Mouse (Mus musculus) intestine, embryonic 14.5 days (tissue): ENCODE measurements around the gene Ago4. TPM values are rescaled to one million over a fixed set of nuclear protein-coding genes. Genes with fewer than 3 reads are reported as not detected.
A peak's percentile ranks its signal among the peaks of the same experiment; 100 is the strongest.

Experiments used
- ATAC-seq: fragments of 200-750 bp; cut with Nextera tagmentation; replicated peaks from 2 replicates; pipeline ENCODE4 v1.8.0; 2017; ENCODE audit warnings: low read depth, moderate number of reproducible peaks, moderate TSS enrichment, moderate library complexity; ENCODE audit not compliant: low FRiP score, low TSS enrichment
- DNase-seq: peaks from one replicate; pipeline ENCODE4 v3.0.0-alpha.2; 2018; ENCODE audit warnings: low spot score
- H3K27ac ChIP-seq: fragments of 300-500 bp; sonication (generic); 2 replicates; pipeline ENCODE4 v1.5.1; 2014; ENCODE audit warnings: low read depth, mild to moderate bottlenecking, control low read depth
- H3K27me3 ChIP-seq: fragments of 300-500 bp; sonication (generic); replicated peaks from 2 replicates; pipeline ENCODE4 v1.6.1; 2014; ENCODE audit warnings: low read length, control low read depth; ENCODE audit not compliant: control insufficient read depth, insufficient read depth
- H3K36me3 ChIP-seq: fragments of 300-500 bp; sonication (generic); 2 replicates; pipeline ENCODE4 v1.6.1; 2014; ENCODE audit warnings: low read length, control low read depth; ENCODE audit not compliant: control insufficient read depth, insufficient read depth
- H3K4me1 ChIP-seq: fragments of 300-500 bp; sonication (generic); replicated peaks from 2 replicates; pipeline ENCODE4 v1.6.1; 2014; ENCODE audit warnings: low read length, control low read depth, mixed read lengths; ENCODE audit not compliant: control insufficient read depth, insufficient read depth
- H3K4me2 ChIP-seq: fragments of 300-500 bp; sonication (generic); 2 replicates; pipeline ENCODE4 v1.6.1; 2014; ENCODE audit warnings: low read length
- H3K4me3 ChIP-seq: fragments of 300-500 bp; sonication (generic); 2 replicates; pipeline ENCODE4 v1.5.1; 2014; ENCODE audit warnings: low read depth, low read length, control low read depth, mixed read lengths
- H3K9ac ChIP-seq: fragments of 300-500 bp; sonication (generic); 2 replicates; pipeline ENCODE4 v1.6.1; 2014; ENCODE audit warnings: mild to moderate bottlenecking, low read length
- H3K9me3 ChIP-seq: fragments of 300-500 bp; sonication (generic); 2 replicates; pipeline ENCODE4 v1.6.1; 2016; ENCODE audit warnings: low read length, control low read depth; ENCODE audit not compliant: control insufficient read depth
- WGBS: fragments of 180-500 bp; shearing (Covaris S2); extraction: QIAGEN DNeasy Blood & Tissue Kit; methylation state at CpG from one replicate; pipeline ENCODE4 v1.1.7; 2014; 5-methylcytosine and 5-hydroxymethylcytosine counted together
- microRNA-seq: library from miRNA; unstranded; fragments of <30 nt; microRNA quantifications from one replicate; pipeline ENCODE4, GENCODE M21; 2016
- polyA plus RNA-seq: library from polyadenylated mRNA; unstranded; fragments of >200 nt; fragmentation: Nextera tagmentation; extraction: Ambion mirVana; gene quantifications from 2 replicates; pipeline ENCODE4 v1.2.1, GENCODE M21; 2014

Gene Ago4
- polyA plus RNA-seq, 1 experiment from 2014 or later: 1.4 TPM

DNA sequence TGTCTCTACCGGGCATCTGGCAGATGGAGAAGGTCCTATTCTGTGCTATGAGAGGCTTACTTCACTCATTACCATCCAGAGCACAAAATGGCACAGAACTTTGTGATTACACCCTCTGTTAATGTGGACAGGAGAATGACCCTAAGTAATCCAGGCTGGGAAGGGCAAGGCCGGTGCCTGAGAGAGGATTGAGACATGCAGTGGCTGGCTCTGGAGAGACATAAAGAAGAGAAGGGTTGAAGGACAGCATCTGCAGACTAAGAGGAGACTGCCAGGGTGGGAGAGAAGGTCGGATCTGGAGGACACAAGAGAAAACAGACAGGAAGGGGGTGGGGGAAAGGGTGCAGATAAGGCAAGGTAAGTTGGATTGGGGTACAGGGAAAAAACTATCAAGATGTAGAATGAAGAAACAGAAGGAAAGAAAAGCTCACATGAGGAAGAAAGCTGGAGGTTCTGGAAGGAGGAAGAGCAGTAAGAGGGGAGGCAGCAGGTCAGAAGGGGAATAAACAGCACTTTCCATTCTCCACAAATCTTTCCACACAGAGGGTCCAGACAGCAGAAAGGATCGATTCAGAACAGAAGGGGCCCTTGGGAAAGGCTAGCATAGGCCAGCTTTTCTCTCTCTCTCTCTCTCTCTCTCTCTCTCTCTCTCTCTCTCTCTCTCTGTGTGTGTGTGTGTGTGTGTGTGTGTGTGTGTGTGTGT, 68.9 kb downstream of the Ago4 start:
- Histone ChIP-seq H3K27me3 (no peaks in the 10 kb centered on the region), H3K36me3 (peaks cover 6% of the 10 kb centered on the region), H3K27ac (no peak overlapping the region), H3K4me3 (no peak overlapping the region), H3K9ac (no peak overlapping the region), H3K4me1 (peaks cover 36% of the 10 kb centered on the region), H3K9me3 (no peaks in the 10 kb centered on the region), H3K4me2 (no peak overlapping the region)
- WGBS: 22% methylated on average over 4 of the region's 4 CpGs
- ATAC-seq (no peak), DNase-seq (no peak)

DNA sequence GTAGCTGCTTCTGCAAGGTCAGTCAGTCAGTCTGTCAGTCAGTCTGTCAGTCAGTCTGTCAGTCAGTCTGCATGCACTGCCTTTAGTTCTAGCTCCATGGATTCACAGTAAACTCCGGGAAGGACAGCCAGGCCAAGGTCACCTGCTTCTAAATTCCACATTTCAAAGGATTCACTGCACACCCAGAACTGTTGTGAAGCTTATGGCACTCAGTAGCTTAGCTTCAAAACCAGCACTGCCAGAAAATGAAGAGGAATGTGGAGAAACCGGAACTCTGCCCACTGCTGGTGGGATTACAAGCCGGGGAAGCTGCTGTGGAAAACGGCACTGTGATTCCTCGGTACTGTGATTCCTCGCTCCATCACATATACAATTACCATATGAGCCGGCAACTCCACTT, 77.8 kb downstream of the Ago4 start:
- WGBS: 88% methylated on average over 7 of the region's 7 CpGs
- no peak overlapping the region for H3K9ac ChIP-seq
- no peaks in the 10 kb centered on the region for H3K4me1 ChIP-seq
- H3K27ac ChIP-seq: no peak overlapping the region
- H3K4me3 ChIP-seq: no peak overlapping the region
- no peaks in the 10 kb centered on the region for H3K9me3 ChIP-seq
- H3K4me2 ChIP-seq: no peak overlapping the region
- H3K27me3 ChIP-seq: no peaks in the 10 kb centered on the region
- ATAC-seq: no peak
- DNase-seq: no peak
- H3K36me3 ChIP-seq: peaks cover 86% of the 10 kb centered on the region

DNA sequence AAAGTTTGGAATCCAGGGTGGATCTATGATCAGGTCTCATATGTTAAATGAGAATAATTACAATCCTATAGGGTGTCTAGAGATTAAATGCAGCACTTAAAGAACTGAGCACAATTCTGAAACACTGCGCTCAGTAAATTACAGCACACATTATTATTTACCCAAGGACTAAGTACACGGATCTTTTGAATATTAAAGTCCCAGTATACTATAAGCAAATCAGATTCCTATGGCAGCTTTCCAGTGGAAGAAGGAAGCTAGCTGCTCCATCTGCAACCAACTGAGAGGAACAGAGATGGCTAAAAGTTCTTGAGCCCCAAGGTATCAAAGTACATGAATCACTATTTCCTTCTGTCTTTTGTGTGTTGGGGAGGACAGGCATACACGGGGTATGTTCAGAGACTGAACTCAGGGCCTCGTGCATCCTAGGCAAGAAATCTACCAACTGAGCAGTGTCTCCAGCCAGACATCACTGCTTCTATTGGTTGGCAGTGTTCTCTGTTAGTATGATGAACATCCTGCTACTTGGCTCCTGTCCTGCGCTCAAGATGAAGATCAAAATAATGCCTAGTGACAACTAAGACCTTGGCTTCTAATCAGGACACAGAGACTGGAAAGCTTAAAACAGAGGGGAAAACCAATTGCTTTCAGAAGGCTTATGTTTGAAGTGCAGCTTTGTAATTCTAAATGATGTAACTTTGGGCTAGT, 78.6 kb downstream of the Ago4 start:
- Histone ChIP-seq H3K4me1 (no peaks in the 10 kb centered on the region), H3K36me3 (peaks cover 87% of the 10 kb centered on the region), H3K4me3 (no peak overlapping the region), H3K4me2 (no peak overlapping the region), H3K27ac (no peak overlapping the region), H3K9me3 (no peaks in the 10 kb centered on the region), H3K27me3 (no peaks in the 10 kb centered on the region), H3K9ac (no peak overlapping the region)
- no peak for ATAC-seq
- DNase-seq: no peak
- 95% methylated on average over 5 of the region's 5 CpGs for WGBS

DNA sequence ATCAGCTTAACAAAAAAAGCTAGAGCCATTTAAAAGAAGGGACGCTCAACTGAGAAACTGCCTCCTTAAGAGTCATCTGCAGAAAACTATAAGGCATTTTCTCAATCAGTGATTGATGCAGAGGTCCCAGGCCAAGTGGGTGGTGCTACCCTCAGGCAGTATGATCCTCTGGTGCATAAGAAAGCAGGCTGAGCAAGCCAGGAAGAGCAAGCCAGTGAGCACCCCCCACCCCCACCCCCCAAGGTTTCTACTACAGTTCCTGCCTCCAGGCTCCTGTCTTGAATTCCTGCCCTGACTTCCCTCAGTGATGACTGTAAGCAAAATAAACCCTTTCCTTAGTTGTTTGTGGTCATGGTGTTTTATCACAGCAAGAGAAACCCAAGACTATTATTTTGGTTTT, 83.0 kb downstream of the Ago4 start:
- Histone ChIP-seq H3K4me1 (no peaks in the 10 kb centered on the region), H3K36me3 (peaks cover 81% of the 10 kb centered on the region), H3K9me3 (no peaks in the 10 kb centered on the region), H3K27ac (no peak overlapping the region), H3K27me3 (no peaks in the 10 kb centered on the region), H3K9ac (no peak overlapping the region), H3K4me3 (no peak overlapping the region), H3K4me2 (no peak overlapping the region)
- ATAC-seq (no peak), DNase-seq (no peak)
- WGBS: 92% methylated on average over 1 of the region's 1 CpGs

DNA sequence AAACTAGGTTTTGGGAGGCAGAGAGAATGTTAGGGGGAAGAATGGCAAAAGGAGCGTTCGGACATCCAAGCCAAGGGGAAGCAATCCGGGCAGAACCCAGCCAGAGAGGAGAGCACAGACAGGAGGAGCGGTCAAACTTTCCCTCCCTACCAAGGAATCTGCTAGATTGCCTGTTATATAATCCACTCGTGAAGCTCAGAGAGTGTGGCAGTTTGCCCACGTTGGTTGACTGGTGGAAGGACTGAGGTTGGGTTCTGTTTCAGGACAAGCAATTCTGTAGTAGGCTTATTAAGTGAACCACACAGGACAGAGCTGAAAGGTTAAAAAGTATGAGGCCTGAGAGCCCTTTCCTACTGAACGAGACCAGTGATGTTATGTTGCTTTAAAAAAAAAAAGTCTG, 86.1 kb downstream of the Ago4 start:
- Histone ChIP-seq H3K9ac (no peak overlapping the region), H3K4me3 (no peak overlapping the region), H3K4me2 (no peak overlapping the region), H3K4me1 (no peaks in the 10 kb centered on the region), H3K27me3 (no peaks in the 10 kb centered on the region), H3K36me3 (peaks cover 66% of the 10 kb centered on the region), H3K27ac (no peak overlapping the region), H3K9me3 (no peaks in the 10 kb centered on the region)
- WGBS: 85% methylated on average over 7 of the region's 7 CpGs
- DNase-seq: no peak
- ATAC-seq: no peak

DNA sequence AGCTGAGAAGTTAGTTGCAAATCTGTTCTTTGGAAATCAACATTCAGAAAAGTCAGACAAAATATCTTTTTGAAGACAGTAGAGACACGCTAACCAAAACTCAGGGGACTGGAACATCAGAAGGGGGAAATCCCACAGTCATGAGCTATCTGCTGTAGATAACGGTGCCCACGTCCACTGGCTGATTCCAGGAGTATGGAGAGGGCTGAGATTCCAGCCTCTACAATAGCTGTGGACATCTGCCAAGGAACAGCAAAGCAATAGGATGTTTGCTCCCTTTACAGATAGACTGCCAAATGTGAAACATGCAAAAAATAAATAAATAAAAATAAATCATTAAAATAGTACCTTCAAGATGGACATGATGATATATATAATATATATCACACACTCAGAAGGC, 88.7 kb downstream of the Ago4 start:
- no peak overlapping the region for H3K9ac ChIP-seq
- ATAC-seq: no peak
- H3K27me3 ChIP-seq: no peaks in the 10 kb centered on the region
- H3K9me3 ChIP-seq: no peaks in the 10 kb centered on the region
- no peaks in the 10 kb centered on the region for H3K4me1 ChIP-seq
- H3K27ac ChIP-seq: no peak overlapping the region
- no peak for DNase-seq
- no peak overlapping the region for H3K4me2 ChIP-seq
- WGBS: 85% methylated on average over 3 of the region's 3 CpGs
- peaks cover 71% of the 10 kb centered on the region for H3K36me3 ChIP-seq
- H3K4me3 ChIP-seq: no peak overlapping the region

Small RNAs within 50 kb of the gene (microRNA-seq; reads per million reads assigned to microRNA genes)
- gene Mir7119: 1.0 reads per million, percentile 8 among the genes with 10 or more reads in this experiment

Other genes with a start within 250 kb of the Ago4 start
- gene Col8a2, start 246.7 kb downstream of the Ago4 start, polyA plus RNA-seq: 5.3 and 6.7 TPM in 2 replicates
- 49.3 and 50.9 TPM in 2 replicates for gene Adprhl2, start 211.8 kb downstream of the Ago4 start, polyA plus RNA-seq
- 7.6 and 9.3 TPM in 2 replicates for gene Tekt2, start 207.8 kb downstream of the Ago4 start, polyA plus RNA-seq
- 12.3 and 13.2 TPM in 2 replicates for gene Ago3, start 103.9 kb downstream of the Ago4 start, polyA plus RNA-seq
- 8.0 and 8.9 TPM in 2 replicates for gene Ago1, start 64.9 kb downstream of the Ago4 start, polyA plus RNA-seq
- 40.9 and 41.0 TPM in 2 replicates for gene Clspn, start 23.5 kb upstream of the Ago4 start, polyA plus RNA-seq
- 2.6 and 3.4 TPM in 2 replicates for gene 5730409E04Rik, start 76.3 kb upstream of the Ago4 start, polyA plus RNA-seq
- 522 and 542 TPM in 2 replicates for gene Psmb2, start 144.2 kb upstream of the Ago4 start, polyA plus RNA-seq
- not detected in 2 replicates for gene Tfap2e, start 202.8 kb upstream of the Ago4 start, polyA plus RNA-seq
- gene Ncdn, start 220.0 kb upstream of the Ago4 start, polyA plus RNA-seq: 29.0 and 29.8 TPM in 2 replicates
- 27.2 and 28.9 TPM in 2 replicates for gene AU040320, start 220.1 kb upstream of the Ago4 start, polyA plus RNA-seq